Mouse (Mus musculus): ENCODE results near the gene Unk.

Unk gene

GRCm38 (mm10) chr11:116063562-116063961 is 33.4 kb downstream of the Unk start:
- DNase-seq (ENCODE audit: low spot score): no peak

- DNase-seq (ENCODE audit: low spot score): no peak
These were observed 34.2 kb downstream of the Unk start for GRCm38 (mm10) chr11:116064187-116064867.

- no peak for DNase-seq (ENCODE audit: low spot score)
These were observed 35.2 kb downstream of the Unk start for GRCm38 (mm10) chr11:116065345-116065744.

- DNase-seq (ENCODE audit: low spot score): peak; percentile 54
These were observed 41.4 kb downstream of the Unk start for GRCm38 (mm10) chr11:116071510-116071909.

GRCm38 (mm10) chr11:116072608-116073007 is 42.5 kb downstream of the Unk start:
- DNase-seq (ENCODE audit: low spot score): no peak

GRCm38 (mm10) chr11:116074436-116074991 is 44.4 kb downstream of the Unk start:
- no peak for DNase-seq (ENCODE audit: low spot score)

GRCm38 (mm10) chr11:116075539-116076265 is 45.6 kb downstream of the Unk start:
- no peak for DNase-seq (ENCODE audit: low spot score)

GRCm38 (mm10) chr11:116076266-116076540 is 46.1 kb downstream of the Unk start:
- DNase-seq (ENCODE audit: low spot score): no peak

GRCm38 (mm10) chr11:116076836-116077235 is 46.7 kb downstream of the Unk start:
- peak; percentile 58 for DNase-seq (ENCODE audit: low spot score)

- peak; percentile 32 for DNase-seq (ENCODE audit: low spot score)
These were observed 47.5 kb downstream of the Unk start, which contains the start of gene Unc13d for GRCm38 (mm10) chr11:116077446-116078204. Unc13d (minus strand) TSS chr11:116077961.

GRCm38 (mm10) chr11:116078221-116078620 is 48.1 kb downstream of the Unk start:
- DNase-seq (ENCODE audit: low spot score): peak; percentile 88

- no peak for DNase-seq (ENCODE audit: low spot score)
These were observed 48.7 kb downstream of the Unk start for GRCm38 (mm10) chr11:116078676-116079320.

- no peak for DNase-seq (ENCODE audit: low spot score)
These were observed 49.4 kb downstream of the Unk start for GRCm38 (mm10) chr11:116079511-116079910.

GRCm38 (mm10) chr11:116081081-116081480 is 51.0 kb downstream of the Unk start:
- DNase-seq (ENCODE audit: low spot score): peak; percentile 73

- no peak for DNase-seq (ENCODE audit: low spot score)
These were observed 53.1 kb downstream of the Unk start for GRCm38 (mm10) chr11:116083096-116083672.

GRCm38 (mm10) chr11:116084166-116084565 is 54.0 kb downstream of the Unk start:
- DNase-seq (ENCODE audit: low spot score): no peak

- peak; percentile 99 for DNase-seq (ENCODE audit: low spot score)
These were observed 56.4 kb downstream of the Unk start, which contains the start of gene Wbp2 for GRCm38 (mm10) chr11:116086258-116087193. Wbp2 (minus strand) TSS chr11:116086995.

- DNase-seq (ENCODE audit: low spot score): peak; percentile 84
These were observed 57.3 kb downstream of the Unk start for GRCm38 (mm10) chr11:116087194-116088130.

GRCm38 (mm10) chr11:116088188-116088587 is 58.1 kb downstream of the Unk start:
- no peak for DNase-seq (ENCODE audit: low spot score)

All from T-cell, adult 2 months (primary cell).